Mouse (Mus musculus): ENCODE results near the gene Nprl2. TPM values are rescaled to one million over a fixed set of nuclear protein-coding genes. Genes with fewer than 3 reads are reported as not detected.
A peak's percentile ranks its signal among the peaks of the same experiment; 100 is the strongest.

Nprl2 gene
- polyA plus RNA-seq (2016; fragmentation: Nextera tagmentation; extraction: Ambion mirVana): 36.7 and 37.3 TPM in 2 replicates

GRCm38 (mm10) chr9:107541474-107542351 is at the start of gene Nprl2, which contains the start of gene Cyb561d2:
TSS of gene Nprl2 (plus strand) at chr9:107542226.
TSS of gene Cyb561d2 (minus strand) at chr9:107542193.
- Histone ChIP-seq H3K4me1 (peaks cover 53% of the 10 kb centered on the region), H3K4me3 (peak within 1 kb of the TSS; percentile 70), H3K9me3 (no peaks in the 10 kb centered on the region), H3K27ac (peak within 1 kb of the TSS; percentile 87), H3K36me3 (replicated peaks) (peaks cover 60% of the 10 kb centered on the region), H3K27me3 (ENCODE audit: poor library complexity, severe bottlenecking) (no peaks in the 10 kb centered on the region)
- DNase-seq (ENCODE audit: extremely low spot score, low spot score): peak; percentile 96
- WGBS: under 1% methylated on average over 46 of the region's 46 CpGs

GRCm38 (mm10) chr9:107493511-107493910 is 48.5 kb upstream of the Nprl2 start:
- no peak overlapping the region for H3K4me3 ChIP-seq
- peaks cover 49% of the 10 kb centered on the region for H3K4me1 ChIP-seq
- H3K27ac ChIP-seq: peak overlapping the region; percentile 73
- H3K36me3 ChIP-seq (replicated peaks): peaks cover 5% of the 10 kb centered on the region
- no peaks in the 10 kb centered on the region for H3K9me3 ChIP-seq
- DNase-seq (ENCODE audit: extremely low spot score, low spot score): no peak
- 58% methylated on average over 1 of the region's 1 CpGs for WGBS
- H3K27me3 ChIP-seq (ENCODE audit: poor library complexity, severe bottlenecking): peaks cover 13% of the 10 kb centered on the region

- Histone ChIP-seq H3K36me3 (replicated peaks) (peaks cover 5% of the 10 kb centered on the region), H3K27ac (peak overlapping the region; percentile 73), H3K9me3 (no peaks in the 10 kb centered on the region), H3K4me1 (peaks cover 49% of the 10 kb centered on the region), H3K4me3 (no peak overlapping the region), H3K27me3 (ENCODE audit: poor library complexity, severe bottlenecking) (peaks cover 13% of the 10 kb centered on the region)
- peak; percentile 34 for DNase-seq (ENCODE audit: extremely low spot score, low spot score)
- 30% methylated on average over 12 of the region's 12 CpGs for WGBS
These were observed 47.8 kb upstream of the Nprl2 start for GRCm38 (mm10) chr9:107494238-107494637.

- 87% methylated on average over 3 of the region's 3 CpGs for WGBS
- peaks cover 5% of the 10 kb centered on the region for H3K36me3 ChIP-seq (replicated peaks)
- H3K9me3 ChIP-seq: no peaks in the 10 kb centered on the region
- H3K4me1 ChIP-seq: peaks cover 39% of the 10 kb centered on the region
- DNase-seq (ENCODE audit: extremely low spot score, low spot score): no peak
- H3K27me3 ChIP-seq (ENCODE audit: poor library complexity, severe bottlenecking): peaks cover 13% of the 10 kb centered on the region
- no peak overlapping the region for H3K4me3 ChIP-seq
- H3K27ac ChIP-seq: no peak overlapping the region
These were observed 45.7 kb upstream of the Nprl2 start for GRCm38 (mm10) chr9:107496359-107496758.

GRCm38 (mm10) chr9:107500708-107501286 is 41.2 kb upstream of the Nprl2 start:
- WGBS: 96% methylated on average over 3 of the region's 3 CpGs
- Histone ChIP-seq H3K27me3 (ENCODE audit: poor library complexity, severe bottlenecking) (no peaks in the 10 kb centered on the region), H3K4me3 (no peak overlapping the region), H3K36me3 (replicated peaks) (peaks cover 5% of the 10 kb centered on the region), H3K4me1 (peaks cover 19% of the 10 kb centered on the region), H3K9me3 (no peaks in the 10 kb centered on the region), H3K27ac (0 out of 2 replicates have a peak overlapping the region, but pooled peaks have one; percentile 9)
- no peak for DNase-seq (ENCODE audit: extremely low spot score, low spot score)

GRCm38 (mm10) chr9:107502131-107502846 is 39.7 kb upstream of the Nprl2 start:
- Histone ChIP-seq H3K9me3 (no peaks in the 10 kb centered on the region), H3K27me3 (ENCODE audit: poor library complexity, severe bottlenecking) (0 out of 2 replicates have a peak, but pooled peaks cover 2% of the 10 kb centered on the region)
- no peak for DNase-seq (ENCODE audit: extremely low spot score, low spot score)

GRCm38 (mm10) chr9:107504662-107505537 is 37.1 kb upstream of the Nprl2 start:
- H3K4me1 ChIP-seq: peaks cover 33% of the 10 kb centered on the region
- DNase-seq (ENCODE audit: extremely low spot score, low spot score): no peak
- H3K36me3 ChIP-seq (replicated peaks): no peaks in the 10 kb centered on the region
- H3K9me3 ChIP-seq: no peaks in the 10 kb centered on the region
- no peak overlapping the region for H3K4me3 ChIP-seq
- 0 out of 2 replicates have a peak, but pooled peaks cover 3% of the 10 kb centered on the region for H3K27me3 ChIP-seq (ENCODE audit: poor library complexity, severe bottlenecking)
- WGBS: 85% methylated on average over 19 of the region's 19 CpGs
- peak overlapping the region; percentile 48 for H3K27ac ChIP-seq

More at GRCm38 (mm10) chr9:107502131-107502846, 39.7 kb upstream of the Nprl2 start:
- H3K4me1 ChIP-seq: peaks cover 17% of the 10 kb centered on the region
- WGBS: 91% methylated on average over 12 of the region's 12 CpGs
- H3K36me3 ChIP-seq (replicated peaks): peaks cover 5% of the 10 kb centered on the region
- H3K27ac ChIP-seq: no peak overlapping the region
- no peak overlapping the region for H3K4me3 ChIP-seq

GRCm38 (mm10) chr9:107508266-107508665 is 33.8 kb upstream of the Nprl2 start:
- Histone ChIP-seq H3K4me3 (no peak overlapping the region), H3K4me1 (peaks cover 66% of the 10 kb centered on the region), H3K27ac (peak overlapping the region; percentile 54; the same call in 1 of the 2 replicates), H3K36me3 (replicated peaks) (no peaks in the 10 kb centered on the region), H3K9me3 (no peaks in the 10 kb centered on the region), H3K27me3 (ENCODE audit: poor library complexity, severe bottlenecking) (0 out of 2 replicates have a peak, but pooled peaks cover 3% of the 10 kb centered on the region)
- no peak for DNase-seq (ENCODE audit: extremely low spot score, low spot score)
- 64% methylated on average over 10 of the region's 10 CpGs for WGBS

GRCm38 (mm10) chr9:107510384-107511100 is 31.5 kb upstream of the Nprl2 start:
- WGBS: 87% methylated on average over 14 of the region's 14 CpGs
- Histone ChIP-seq H3K27me3 (ENCODE audit: poor library complexity, severe bottlenecking) (0 out of 2 replicates have a peak, but pooled peaks cover 3% of the 10 kb centered on the region), H3K4me1 (peaks cover 67% of the 10 kb centered on the region), H3K27ac (no peak overlapping the region), H3K4me3 (no peak overlapping the region), H3K9me3 (no peaks in the 10 kb centered on the region), H3K36me3 (replicated peaks) (no peaks in the 10 kb centered on the region)
- no peak for DNase-seq (ENCODE audit: extremely low spot score, low spot score)

GRCm38 (mm10) chr9:107511436-107511835 is 30.6 kb upstream of the Nprl2 start:
- 67% methylated on average over 8 of the region's 8 CpGs for WGBS
- DNase-seq (ENCODE audit: extremely low spot score, low spot score): no peak
- H3K27ac ChIP-seq: peak overlapping the region; percentile 71

GRCm38 (mm10) chr9:107512326-107512725 is 29.7 kb upstream of the Nprl2 start:
- Histone ChIP-seq H3K27ac (peak overlapping the region; percentile 71), H3K4me3 (no peak overlapping the region), H3K27me3 (ENCODE audit: poor library complexity, severe bottlenecking) (0 out of 2 replicates have a peak, but pooled peaks cover 1% of the 10 kb centered on the region), H3K4me1 (peaks cover 63% of the 10 kb centered on the region), H3K36me3 (replicated peaks) (no peaks in the 10 kb centered on the region), H3K9me3 (no peaks in the 10 kb centered on the region)
- WGBS: 64% methylated on average over 16 of the region's 16 CpGs
- DNase-seq (ENCODE audit: extremely low spot score, low spot score): no peak

More at GRCm38 (mm10) chr9:107511436-107511835, 30.6 kb upstream of the Nprl2 start:
- 0 out of 2 replicates have a peak, but pooled peaks cover 3% of the 10 kb centered on the region for H3K27me3 ChIP-seq (ENCODE audit: poor library complexity, severe bottlenecking)
- no peak overlapping the region for H3K4me3 ChIP-seq
- H3K36me3 ChIP-seq (replicated peaks): no peaks in the 10 kb centered on the region
- H3K9me3 ChIP-seq: no peaks in the 10 kb centered on the region
- H3K4me1 ChIP-seq: peaks cover 66% of the 10 kb centered on the region
